Mouse (Mus musculus): ENCODE measurements around the gene Fut8.

GRCm38 (mm10) chr12:77192714-77193113 is 45.2 kb upstream of the Fut8 start:
- TF ChIP-seq CTCF (IDR thresholded peaks at IDR 0.05; ENCODE audit: control insufficient read depth, insufficient read depth, low read length) (no peak), POLR2A (IDR thresholded peaks at IDR 0.05; ENCODE audit: borderline replicate concordance, control insufficient read depth, low read depth, low read length) (no peak)

All from bone marrow, adult 2 months (tissue).